Mouse (Mus musculus) right cerebral cortex, postnatal 25 days (tissue): ENCODE data around the gene Bbx.
A peak's percentile ranks its signal among the peaks of the same experiment; 100 is the strongest.

Experiments
- DNase-seq: peaks from one replicate; pipeline ENCODE4 v3.0.0; 2022

Gene Bbx

GRCm38 (mm10) chr16:50432062-50432878 is at the start of gene Bbx:
Bbx (minus strand) TSS chr16:50432390.
- peak; percentile 97 for DNase-seq

GRCm38 (mm10) chr16:50481892-50482291 is 49.7 kb upstream of the Bbx start:
- no peak for DNase-seq

GRCm38 (mm10) chr16:50481341-50481740 is 49.2 kb upstream of the Bbx start:
- DNase-seq: no peak

GRCm38 (mm10) chr16:50478695-50479094 is 46.5 kb upstream of the Bbx start:
- DNase-seq: no peak

- no peak for DNase-seq
Observed at GRCm38 (mm10) chr16:50477628-50478027, 45.4 kb upstream of the Bbx start.

- no peak for DNase-seq
Observed at GRCm38 (mm10) chr16:50462226-50462870, 30.2 kb upstream of the Bbx start.

- DNase-seq: no peak
Observed at GRCm38 (mm10) chr16:50459146-50459545, 27.0 kb upstream of the Bbx start.

- no peak for DNase-seq
Observed at GRCm38 (mm10) chr16:50456053-50456452, 23.9 kb upstream of the Bbx start.

- no peak for DNase-seq
Observed at GRCm38 (mm10) chr16:50449086-50449485, 16.9 kb upstream of the Bbx start.

- DNase-seq: no peak
Observed at GRCm38 (mm10) chr16:50445014-50445413, 12.8 kb upstream of the Bbx start.

GRCm38 (mm10) chr16:50438816-50439215 is 6.6 kb upstream of the Bbx start:
- DNase-seq: no peak

- no peak for DNase-seq
Observed at GRCm38 (mm10) chr16:50437788-50438187, 5.6 kb upstream of the Bbx start.

- DNase-seq: no peak
Observed at GRCm38 (mm10) chr16:50437331-50437730, 5.1 kb upstream of the Bbx start.

GRCm38 (mm10) chr16:50431011-50431981 is 894 bp downstream of the Bbx start:
- DNase-seq: peak; percentile 58

GRCm38 (mm10) chr16:50430515-50430877 is 1.7 kb downstream of the Bbx start:
- no peak for DNase-seq

- DNase-seq: peak; percentile 42
Observed at GRCm38 (mm10) chr16:50429692-50430514, 2.3 kb downstream of the Bbx start.

GRCm38 (mm10) chr16:50428871-50429691 is 3.1 kb downstream of the Bbx start:
- peak; percentile 10 for DNase-seq

- DNase-seq: no peak
Observed at GRCm38 (mm10) chr16:50420130-50420529, 12.1 kb downstream of the Bbx start.

- DNase-seq: no peak
Observed at GRCm38 (mm10) chr16:50415406-50415805, 16.8 kb downstream of the Bbx start.

- no peak for DNase-seq
Observed at GRCm38 (mm10) chr16:50402851-50403250, 29.3 kb downstream of the Bbx start.

GRCm38 (mm10) chr16:50399775-50400174 is 32.4 kb downstream of the Bbx start:
- DNase-seq: no peak
